Mouse (Mus musculus) ovary, postnatal 10 days (tissue): ENCODE results near the gene Creb5.

Source experiments
- DNase-seq: peaks from one replicate; pipeline ENCODE4 v3.0.0; 2022; ENCODE audit warnings: low spot score

Creb5 gene

DNA sequence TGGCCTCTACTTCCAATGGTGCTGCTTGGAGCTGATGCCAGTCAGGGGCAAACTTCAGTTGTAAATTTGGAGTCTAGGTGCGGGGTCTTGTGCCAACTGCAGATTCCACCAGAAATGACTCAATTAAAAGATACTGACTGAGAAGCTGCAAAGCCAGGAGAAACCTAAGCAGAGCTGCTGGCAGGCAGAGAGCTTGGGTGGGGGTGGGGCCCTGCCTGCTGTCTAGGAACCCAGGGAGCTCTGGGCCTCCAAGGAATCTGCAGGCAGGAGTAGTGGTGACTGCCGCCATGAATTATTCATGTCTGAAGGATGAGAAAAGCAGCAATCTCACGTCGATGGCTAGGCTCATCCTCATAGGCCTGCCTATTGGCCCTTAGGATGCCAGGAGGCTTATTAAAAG lies 306.5 kb downstream of the Creb5 start:
- DNase-seq = no peak

DNA sequence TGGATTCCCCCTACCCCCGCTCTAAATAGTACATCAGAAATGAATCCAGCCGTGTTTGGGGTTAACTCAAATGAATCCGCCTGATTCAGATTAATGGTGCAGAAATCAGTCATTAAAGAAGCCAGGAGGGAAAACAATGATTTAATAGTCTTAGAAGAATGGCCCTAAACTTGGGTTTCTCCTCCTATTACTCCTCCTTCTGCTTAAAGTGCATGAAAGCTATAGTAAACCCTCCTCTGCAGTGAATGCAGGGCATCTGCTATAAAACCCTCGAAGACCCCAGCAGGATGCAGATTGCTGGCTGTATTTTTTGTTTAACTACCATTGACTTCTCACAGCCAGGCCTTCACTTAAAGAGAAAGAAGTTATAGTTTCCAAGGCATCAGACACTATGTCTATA lies 307.2 kb downstream of the Creb5 start:
- DNase-seq = no peak

DNA sequence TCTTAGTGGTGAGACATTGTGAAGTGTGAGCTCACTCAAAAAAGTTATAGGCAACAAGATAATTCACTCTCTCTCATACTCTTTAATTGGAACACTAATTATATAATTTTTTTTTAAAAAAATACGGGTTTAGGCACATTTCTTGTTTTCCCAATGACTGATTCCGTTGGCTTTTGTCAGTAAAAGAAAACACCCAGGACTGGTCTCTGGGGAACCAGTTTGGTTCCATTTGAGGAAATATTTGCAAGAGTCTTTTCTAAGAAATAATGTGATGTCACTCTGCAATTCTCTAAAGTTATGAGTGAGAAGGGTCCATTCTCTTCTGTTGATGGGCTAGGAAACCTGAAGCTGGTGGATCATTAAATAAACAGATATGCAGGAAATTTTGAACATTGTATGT lies 309.3 kb downstream of the Creb5 start:
- DNase-seq = no peak

DNA sequence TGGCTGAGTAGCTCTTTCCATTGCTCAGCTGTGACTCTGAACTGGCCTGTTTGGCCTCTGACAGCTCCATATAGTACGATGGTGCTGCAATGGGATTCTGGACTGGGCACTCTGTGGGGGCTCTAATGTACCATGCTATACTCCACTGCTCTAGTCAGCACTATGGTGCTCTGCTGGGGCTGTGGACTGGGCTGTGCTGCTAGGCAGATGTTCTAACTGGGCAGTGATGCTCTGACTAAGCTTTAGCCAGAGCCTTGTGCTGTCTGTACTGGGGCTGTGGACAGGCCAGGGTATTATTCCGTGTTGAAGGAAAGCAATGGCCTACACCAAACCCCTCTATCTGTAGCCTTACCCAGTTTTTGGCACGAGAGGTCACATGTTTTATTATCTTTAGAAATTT lies 316.0 kb downstream of the Creb5 start:
- DNase-seq = no peak

DNA sequence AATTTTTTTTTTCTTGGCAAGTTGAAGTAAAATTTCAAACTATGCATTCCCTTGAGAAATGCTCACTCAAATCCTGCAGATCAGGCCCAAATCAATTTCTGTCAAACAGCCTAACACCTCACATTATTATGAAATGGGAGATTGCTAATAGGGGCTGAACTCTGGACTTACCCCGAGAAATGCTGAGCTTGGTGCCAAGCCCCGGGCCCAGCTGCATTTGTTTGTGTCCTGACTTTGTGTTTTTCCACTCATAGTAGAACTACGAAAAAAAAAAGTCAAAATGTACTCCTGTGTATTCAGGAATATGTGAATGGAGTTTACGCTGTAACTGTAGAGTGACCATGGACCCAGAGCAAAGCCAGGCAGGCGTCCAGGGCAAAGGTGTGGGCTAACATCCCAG lies 316.6 kb downstream of the Creb5 start:
- DNase-seq = no peak

DNA sequence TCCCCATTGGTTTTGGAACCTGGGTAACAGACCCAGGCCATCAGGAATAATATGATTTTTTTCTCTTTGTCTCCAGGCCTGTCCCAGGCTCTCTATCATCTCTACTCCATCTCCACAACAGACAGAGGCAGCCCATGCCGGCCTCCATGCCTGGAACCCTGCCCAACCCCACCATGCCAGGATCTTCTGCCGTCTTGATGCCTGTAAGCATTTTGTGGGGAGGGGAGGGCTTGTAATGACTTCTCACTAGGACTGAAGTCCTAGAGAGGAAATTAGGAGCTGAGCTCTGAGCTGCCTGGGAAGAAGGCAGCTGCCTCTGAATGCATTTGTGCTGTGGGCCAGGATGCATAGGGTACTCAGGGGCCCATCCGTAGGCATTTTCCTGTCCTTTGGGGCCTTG lies 317.3 kb downstream of the Creb5 start:
- no peak for DNase-seq

DNA sequence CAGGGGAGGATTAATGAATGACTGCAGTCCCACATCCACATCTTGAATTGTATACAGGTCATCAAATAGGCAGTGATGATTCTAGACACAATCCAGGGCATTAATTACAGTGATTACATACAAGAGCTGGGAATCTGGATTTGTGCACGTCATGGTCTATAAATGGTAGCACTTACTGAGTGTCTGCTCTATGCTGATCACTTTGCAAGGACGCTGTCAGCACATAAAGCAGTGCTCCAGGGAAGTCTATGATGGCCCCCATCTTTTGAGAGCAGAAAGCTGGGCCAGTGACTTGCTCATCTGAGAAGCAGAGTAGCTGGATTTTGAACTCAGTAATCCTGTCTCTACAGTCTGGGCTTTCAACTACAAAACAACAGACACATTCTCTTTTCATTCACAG lies 318.1 kb downstream of the Creb5 start:
- no peak for DNase-seq

DNA sequence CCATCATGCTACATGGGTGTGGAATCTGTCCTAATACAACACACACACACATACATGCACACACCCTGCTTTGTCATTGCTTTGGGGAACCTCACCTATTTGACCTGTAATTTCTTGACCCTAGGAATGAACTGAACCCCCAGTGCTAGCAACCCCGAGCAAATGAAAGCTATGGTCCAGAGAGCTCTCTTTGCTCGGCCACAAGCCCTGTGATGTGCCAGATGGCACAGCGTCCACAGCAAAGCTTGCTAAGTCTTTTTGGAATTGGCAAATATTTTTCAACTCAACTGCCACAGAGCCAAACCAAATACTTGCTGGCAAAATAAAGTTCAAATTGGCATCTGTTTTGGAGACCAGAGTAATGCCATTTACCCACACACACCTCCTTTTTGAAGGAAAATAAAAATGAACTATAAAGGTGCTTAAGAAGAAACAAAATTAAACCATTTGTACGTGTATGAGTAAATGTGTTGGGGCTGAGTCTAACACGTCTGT lies 324.4 kb downstream of the Creb5 start:
- DNase-seq = no peak

DNA sequence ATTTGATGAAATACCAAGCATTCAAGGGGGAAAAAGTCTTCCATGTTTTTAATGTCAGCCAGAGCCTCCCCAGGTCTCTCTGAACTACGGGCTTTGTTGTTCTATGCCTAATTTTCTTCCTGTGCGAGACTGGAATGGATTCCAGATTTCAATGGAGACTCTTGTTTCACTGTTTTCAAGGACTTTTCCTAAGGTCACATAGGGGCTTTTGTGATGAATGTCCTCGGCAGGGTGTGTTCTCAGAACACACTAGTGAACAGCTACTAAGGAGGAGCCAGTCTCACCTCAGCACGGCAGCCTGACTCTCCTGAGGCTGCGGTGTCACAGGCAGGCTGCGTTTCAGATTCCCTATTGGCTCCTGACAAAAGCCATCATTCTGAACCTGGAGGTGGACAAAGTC lies 325.6 kb downstream of the Creb5 start:
- DNase-seq = no peak

DNA sequence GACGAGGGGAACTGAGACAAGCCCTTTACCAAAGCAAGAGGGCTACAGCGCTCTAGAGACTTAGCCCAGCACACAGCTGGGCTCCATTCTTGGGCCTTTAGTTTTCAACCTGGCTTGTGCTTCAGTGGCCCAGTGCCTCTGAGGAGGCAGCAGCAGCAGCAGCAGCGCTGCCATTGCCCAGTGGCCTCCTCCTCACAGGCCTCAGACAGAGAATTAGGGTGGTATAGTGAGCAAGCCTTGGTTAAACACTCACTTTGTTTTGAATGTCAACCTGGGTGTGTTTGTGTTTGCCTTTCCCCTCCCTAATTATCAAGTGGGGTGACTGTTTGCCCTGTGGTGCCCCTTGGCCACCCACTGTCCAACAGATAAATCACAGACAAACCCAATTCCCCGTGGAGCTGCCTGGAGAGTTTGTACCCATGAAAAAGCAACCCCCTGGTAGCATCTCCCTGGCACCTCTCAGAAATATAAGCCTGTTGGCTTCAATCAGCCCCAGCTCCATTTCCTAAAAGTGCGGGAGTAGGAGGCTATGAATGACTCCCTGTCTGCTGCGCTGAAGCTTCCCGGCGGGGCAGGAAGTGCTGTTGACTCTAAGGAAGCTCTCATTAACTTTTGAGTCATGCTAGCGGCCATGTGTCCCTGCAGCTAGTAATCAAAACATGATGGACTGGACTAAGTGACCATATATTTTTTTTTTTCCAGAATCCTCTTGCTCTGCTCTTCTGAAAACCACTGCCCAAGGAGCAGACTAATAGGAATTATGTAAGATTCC lies 328.6 kb downstream of the Creb5 start:
- no peak for DNase-seq

DNA sequence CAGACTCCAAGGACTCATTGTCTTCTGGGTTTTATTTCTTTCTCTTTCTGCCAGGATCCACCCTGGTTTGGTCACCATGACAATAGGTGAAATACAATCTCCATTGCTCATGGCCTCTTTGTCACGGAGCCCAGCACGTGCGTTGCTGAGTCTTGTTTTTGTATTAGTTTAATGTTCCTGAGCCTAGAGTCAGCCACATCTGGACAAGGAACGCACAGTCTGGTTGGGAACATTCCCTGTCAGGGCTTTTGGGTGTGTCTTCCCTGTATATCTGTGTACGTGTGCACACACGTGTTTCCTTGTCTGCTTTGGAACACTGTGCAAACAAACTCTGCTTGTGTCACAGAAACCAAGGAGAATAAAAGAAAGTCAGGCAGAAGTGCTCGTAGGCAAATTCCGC lies 331.1 kb downstream of the Creb5 start:
- no peak for DNase-seq

DNA sequence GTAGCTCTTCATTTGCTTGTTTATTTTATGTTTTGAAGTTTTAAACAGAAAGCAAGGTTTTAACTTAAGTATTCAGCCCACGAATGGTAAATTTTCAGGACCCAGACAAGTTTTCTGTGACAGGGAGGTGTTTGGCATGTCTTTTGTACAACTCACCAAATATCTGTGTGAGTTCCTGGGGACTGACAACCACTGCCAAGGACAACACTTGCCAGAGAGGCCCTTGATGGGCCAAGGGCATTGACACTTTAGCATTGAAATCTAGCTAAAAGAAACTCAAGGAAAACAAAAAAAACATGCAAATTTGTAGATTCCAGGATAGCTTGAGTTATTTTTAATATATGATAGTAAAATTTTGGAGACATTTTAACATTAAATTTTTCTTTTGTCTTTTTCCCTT lies 332.6 kb downstream of the Creb5 start:
- no peak for DNase-seq

DNA sequence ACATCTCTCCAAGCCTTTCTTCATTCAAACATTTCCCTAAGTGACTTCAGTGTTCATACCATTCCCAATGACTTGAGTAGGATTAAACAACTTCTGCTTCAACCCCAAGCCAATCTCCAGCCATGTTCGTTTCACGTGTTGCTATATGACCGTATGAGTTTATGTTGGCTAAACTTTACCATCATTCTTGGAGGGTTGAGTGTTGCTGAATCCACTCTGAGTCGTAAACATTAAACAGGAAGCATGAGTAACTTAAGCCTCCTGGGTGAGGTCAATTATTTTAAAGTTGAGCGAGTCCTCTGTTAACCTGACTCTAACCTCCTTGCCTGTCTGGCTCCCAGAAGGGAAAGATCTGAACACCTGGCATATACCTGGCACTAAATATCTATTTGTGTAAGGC lies 334.2 kb downstream of the Creb5 start:
- DNase-seq = no peak

DNA sequence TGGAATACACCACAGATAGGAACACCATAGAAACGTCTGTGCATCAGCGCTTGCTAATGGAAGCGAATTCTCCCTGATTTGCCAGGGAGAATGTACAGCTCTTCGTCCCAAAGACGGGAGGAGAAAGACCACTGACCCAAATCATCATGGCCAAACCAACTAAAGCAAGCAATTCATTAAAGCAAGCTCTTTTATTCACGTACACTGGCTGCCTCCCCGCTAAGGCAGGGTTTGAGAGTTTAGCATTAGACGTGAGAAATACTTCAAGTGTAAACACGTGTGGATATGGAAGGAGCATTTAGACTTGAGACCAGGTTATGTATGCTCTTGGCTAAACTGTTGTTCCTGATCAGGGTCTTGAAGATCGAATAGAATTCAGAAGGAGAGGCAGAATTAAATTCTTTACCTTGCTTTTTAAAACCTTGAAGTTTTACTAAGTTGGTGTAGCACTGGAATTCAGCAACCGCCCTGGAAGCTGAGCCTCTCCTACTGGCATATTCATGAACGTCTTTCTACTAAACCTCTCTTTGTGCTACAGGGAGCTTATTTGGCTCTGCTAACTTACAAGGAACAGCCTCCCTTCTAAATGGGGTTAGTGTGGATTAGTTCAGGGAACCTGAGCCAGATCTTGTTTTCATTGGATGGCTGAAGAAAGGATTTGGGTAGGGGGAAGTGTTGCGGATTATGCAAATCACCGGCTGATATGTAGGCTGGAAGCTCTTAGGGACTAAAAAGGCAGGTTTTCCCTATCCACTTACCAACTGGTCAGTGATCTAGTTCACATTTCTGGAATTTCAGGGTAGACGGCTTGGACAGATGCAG lies 337.6 kb downstream of the Creb5 start:
- DNase-seq = no peak

DNA sequence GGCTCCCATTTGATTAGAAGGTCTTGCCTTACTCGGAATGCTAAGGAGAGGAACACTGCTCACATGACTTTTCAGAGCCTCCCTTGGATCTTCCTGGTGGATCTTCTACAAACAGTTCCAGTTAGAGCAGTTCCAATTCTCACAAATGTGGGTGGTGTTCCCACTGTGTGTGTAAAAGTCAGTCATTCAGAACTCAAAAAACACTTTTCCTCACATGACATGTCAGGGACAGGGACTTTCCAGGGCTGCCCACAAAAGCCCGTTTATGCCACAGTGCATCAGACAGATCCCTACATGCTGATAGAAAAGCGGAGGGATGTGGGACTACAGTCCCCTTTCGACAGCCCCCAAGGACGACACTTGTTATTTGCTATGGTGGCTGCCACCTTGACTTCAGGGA lies 339.0 kb downstream of the Creb5 start:
- DNase-seq = no peak

DNA sequence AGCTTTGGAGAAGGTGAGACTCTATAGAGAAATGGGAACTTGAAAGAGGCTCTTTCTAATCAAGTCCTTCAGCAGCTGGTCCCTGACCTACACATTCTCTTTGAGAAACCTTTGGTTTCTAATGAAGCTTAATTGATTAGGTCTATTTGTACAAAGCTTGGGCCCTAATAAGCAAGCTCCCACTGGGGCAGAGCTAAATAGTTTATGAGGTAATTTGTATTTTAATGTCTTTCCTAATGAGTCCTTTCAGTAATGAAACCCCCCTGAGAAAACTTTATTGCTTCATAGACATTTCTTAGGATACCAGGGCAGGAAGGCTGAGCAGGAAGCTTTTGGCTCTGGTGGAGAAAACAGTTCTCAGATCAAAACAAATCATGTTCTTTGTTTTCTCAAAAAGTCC lies 341.6 kb downstream of the Creb5 start:
- no peak for DNase-seq

DNA sequence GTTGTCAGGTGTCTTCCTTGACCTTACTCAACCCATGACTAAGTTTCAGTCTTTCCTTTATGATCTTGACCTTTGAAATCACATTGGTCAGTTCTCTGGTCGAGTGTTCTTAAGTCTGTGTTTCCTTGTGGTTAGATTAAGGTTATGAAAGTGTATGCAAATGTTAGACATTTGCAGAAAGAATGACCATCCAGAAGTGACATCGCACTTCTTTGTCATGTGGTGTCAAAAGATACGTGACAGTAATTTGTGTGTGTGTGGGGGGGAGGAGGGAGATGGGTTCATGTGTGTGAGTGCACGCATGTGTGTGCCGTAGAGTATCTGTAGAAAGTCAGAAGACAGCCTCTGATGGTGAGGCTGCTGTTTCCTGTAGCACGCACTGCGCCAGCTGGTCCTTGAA lies 348.4 kb downstream of the Creb5 start:
- DNase-seq = no peak

DNA sequence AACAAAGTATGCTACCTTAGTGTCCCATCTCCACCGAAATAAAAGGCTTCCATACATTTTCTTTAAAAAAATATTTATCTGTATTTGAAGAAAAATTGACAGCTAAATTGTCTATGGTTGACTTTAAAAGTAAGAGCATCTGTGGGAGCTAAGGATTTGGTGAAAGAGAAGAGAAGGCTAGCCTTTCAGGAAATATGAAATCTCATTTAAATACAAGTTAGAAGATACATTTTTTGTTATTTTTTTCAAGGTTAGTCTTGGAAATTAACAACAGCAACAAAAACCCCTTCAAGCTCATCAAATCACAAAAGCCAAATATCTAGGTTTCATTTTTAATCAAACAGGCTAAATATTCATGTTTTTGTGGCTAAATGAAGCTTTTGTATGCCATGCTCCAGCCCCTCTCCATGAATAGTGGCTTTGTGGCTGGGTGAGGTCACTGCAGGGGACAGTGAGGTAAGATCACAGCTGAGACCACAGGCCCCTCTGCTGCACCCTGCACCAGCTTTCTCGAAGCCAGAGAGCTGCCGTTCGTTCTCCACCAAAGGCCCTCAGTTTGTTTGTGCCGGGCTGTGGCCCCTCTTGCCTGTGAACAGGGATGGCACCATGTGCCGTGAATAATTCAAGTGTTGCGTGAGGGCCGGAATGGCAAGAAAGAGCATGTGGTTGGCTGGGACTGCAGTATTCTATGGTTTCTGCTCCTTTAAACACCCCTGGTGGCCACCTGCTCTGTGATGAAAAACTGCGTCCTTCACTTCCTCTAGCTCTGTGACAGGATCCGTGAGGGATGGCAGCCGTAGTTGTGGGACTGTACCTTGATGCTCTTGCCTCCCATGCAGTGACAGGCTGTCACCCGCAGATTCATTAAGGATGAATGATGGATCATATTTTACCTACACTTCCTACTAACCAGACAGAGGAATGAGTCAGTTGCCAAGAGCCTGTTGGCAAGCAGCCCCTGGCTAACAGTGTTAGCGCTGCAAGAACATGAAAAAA lies 350.6 kb downstream of the Creb5 start:
- DNase-seq = no peak

DNA sequence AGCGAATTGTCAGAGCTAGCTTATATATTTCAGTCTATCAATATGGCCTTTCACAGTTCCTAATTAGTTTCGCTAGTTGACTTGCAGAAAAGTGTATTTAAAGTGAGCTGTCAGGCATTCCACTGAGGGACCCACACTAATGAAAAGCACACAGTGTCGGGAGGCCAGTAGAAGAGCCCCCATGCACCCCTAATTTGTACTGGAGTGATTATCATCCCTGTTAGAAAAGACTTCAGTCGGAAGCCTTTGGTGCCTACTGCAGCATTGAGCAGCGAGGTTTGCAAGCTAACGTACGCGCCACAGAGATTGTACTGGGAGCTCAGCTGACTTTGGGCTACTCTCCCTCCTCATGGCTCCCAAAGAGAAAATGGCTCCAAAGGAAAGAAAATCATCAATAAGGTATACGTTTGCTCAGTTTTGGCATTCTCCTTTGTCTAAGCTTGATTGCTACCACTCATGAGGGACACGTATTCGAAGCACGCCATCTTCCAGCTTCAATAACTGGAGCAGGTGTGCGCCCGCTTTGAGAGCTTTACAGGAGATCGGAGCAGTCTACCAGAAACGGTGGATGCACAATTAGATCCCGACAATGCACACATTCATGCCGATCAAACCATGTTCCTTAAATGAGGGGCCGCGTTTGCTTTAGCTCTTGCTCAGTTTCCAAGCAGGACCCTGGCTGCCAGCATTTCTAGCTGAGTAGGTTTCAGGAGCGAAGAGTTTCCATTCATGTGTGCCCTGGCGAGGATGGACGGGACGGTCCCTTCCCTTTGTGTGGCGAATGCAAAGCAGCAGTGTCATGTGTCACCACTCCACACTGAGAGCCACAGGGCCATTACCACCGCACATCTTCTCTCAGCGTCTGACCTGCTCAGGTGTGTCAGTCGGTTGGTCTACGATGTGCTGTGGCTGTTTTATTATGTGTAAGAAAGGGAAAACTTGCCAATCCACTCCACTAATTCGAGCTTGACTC lies 354.8 kb downstream of the Creb5 start:
- no peak for DNase-seq

DNA sequence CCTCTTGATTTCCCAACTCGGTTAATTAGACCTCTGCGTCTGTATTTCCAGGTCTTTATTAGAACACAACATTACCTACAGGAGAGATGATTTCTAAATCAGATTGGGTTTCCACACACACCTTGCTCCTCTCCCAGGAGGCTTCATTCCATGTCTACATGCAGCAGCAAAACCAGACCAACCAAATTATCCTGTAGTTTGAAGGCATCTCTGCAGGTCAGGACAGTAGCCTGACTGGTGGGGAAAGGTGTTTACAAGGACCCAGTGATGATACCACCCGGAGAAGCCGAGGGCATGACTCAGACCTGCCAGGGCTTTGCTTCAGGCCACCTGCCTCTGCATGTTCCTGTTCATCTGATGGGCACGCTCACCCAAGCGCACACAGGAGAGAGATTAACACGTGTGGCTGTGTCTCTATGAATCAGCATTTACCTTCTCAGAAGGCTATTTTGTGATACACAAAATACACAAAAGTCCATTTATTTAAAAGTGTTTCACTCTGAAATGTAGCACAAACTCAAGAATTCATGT lies 355.8 kb downstream of the Creb5 start:
- DNase-seq = no peak

DNA sequence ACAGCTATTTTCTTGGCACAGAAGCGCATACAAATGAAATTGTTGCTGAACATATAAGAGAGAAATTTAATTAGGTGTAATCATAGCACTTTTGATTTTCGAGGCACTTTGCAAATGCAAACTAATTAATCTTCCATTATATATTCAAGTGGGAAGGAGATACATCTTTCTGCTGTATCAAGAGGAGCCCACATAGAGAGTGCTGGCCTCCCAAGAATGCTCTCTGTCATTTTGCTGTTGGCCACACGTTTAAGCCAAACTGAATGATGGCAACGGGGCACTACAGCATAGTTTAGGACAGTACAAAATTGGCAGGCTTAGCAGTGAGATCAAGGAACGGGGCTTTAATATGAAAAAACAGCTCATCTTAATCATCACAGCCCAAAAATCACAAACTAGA lies 356.4 kb downstream of the Creb5 start:
- no peak for DNase-seq
